Mouse (Mus musculus) heart, postnatal 0 days (tissue): ENCODE results near the gene Neurog2. TPM values are rescaled to one million over a fixed set of nuclear protein-coding genes. Genes with fewer than 3 reads are reported as not detected.

Experiments used
- ATAC-seq: fragments of 200-750 bp; cut with Nextera tagmentation; 2 replicates; pipeline ENCODE4 v1.8.0; 2017; ENCODE audit warnings: low read depth, moderate number of reproducible peaks, moderate library complexity; ENCODE audit not compliant: insufficient read depth
- DNase-seq: peaks from one replicate; pipeline ENCODE4 v3.0.0-alpha.2; 2016; ENCODE audit warnings: low spot score
- H3K27ac ChIP-seq: fragments of 300-500 bp; sonication (generic); 2 replicates; pipeline ENCODE4 v1.5.1; 2014; ENCODE audit warnings: low read depth, mild to moderate bottlenecking
- H3K27me3 ChIP-seq: fragments of 300-500 bp; sonication (generic); 2 replicates; pipeline ENCODE4 v1.6.1; 2014; ENCODE audit warnings: low read length, mixed read lengths; ENCODE audit not compliant: control insufficient read depth, insufficient read depth
- H3K36me3 ChIP-seq: fragments of 300-500 bp; sonication (generic); replicated peaks from 2 replicates; pipeline ENCODE4 v1.6.1; 2014; ENCODE audit warnings: low read length, mixed read lengths; ENCODE audit not compliant: control insufficient read depth, insufficient read depth
- H3K4me1 ChIP-seq: fragments of 300-500 bp; sonication (generic); 2 replicates; pipeline ENCODE4 v1.6.1; 2014; ENCODE audit warnings: antibody characterized with exemption; ENCODE audit not compliant: control insufficient read depth, insufficient read depth
- H3K4me2 ChIP-seq: fragments of 300-500 bp; sonication (generic); 2 replicates; pipeline ENCODE4 v1.6.1; 2014; ENCODE audit warnings: low read depth, mild to moderate bottlenecking, low read length, moderate library complexity
- H3K4me3 ChIP-seq: fragments of 300-500 bp; sonication (generic); 2 replicates; pipeline ENCODE4 v1.5.1; 2014; ENCODE audit warnings: low read depth, low read length
- H3K9ac ChIP-seq: fragments of 300-500 bp; sonication (generic); replicated peaks from 2 replicates; pipeline ENCODE4 v1.6.1; 2014; ENCODE audit warnings: low read depth, low read length, mixed read lengths
- H3K9me3 ChIP-seq: fragments of 300-500 bp; sonication (generic); replicated peaks from 2 replicates; pipeline ENCODE4 v1.6.1; 2016; ENCODE audit warnings: low read length; ENCODE audit not compliant: control insufficient read depth
- CTCF ChIP-seq: IDR thresholded peaks from 2 replicates; pipeline ENCODE4 v1.5.1; 2016; ENCODE audit warnings: antibody characterized with exemption, control low read depth, low read depth
- EP300 ChIP-seq: IDR thresholded peaks from 2 replicates; pipeline ENCODE4 v1.6.1; 2016; ENCODE audit warnings: antibody characterized with exemption, low read depth
- WGBS: fragments of 180-500 bp; shearing (Covaris S2); extraction: QIAGEN DNeasy Blood & Tissue Kit; methylation state at CpG from one replicate; pipeline ENCODE4 v1.1.7; 2014; 5-methylcytosine and 5-hydroxymethylcytosine counted together
- polyA plus RNA-seq: library from polyadenylated mRNA; unstranded; fragments of >200 nt; fragmentation: Nextera tagmentation; extraction: Ambion mirVana; gene quantifications from 2 replicates; pipeline ENCODE4 v1.2.1, GENCODE M21; 2015
- total RNA-seq: library from RNA; depleted of rRNA; stranded (reverse); fragments of >200 nt; gene quantifications from 2 replicates; pipeline ENCODE4 v1.2.3, GENCODE M21; 2014; ENCODE audit warnings: low replicate concordance; rRNA removed

Gene Neurog2
- total and polyA plus RNA-seq, 2 experiments from 2014 or later, result not detected

DNA sequence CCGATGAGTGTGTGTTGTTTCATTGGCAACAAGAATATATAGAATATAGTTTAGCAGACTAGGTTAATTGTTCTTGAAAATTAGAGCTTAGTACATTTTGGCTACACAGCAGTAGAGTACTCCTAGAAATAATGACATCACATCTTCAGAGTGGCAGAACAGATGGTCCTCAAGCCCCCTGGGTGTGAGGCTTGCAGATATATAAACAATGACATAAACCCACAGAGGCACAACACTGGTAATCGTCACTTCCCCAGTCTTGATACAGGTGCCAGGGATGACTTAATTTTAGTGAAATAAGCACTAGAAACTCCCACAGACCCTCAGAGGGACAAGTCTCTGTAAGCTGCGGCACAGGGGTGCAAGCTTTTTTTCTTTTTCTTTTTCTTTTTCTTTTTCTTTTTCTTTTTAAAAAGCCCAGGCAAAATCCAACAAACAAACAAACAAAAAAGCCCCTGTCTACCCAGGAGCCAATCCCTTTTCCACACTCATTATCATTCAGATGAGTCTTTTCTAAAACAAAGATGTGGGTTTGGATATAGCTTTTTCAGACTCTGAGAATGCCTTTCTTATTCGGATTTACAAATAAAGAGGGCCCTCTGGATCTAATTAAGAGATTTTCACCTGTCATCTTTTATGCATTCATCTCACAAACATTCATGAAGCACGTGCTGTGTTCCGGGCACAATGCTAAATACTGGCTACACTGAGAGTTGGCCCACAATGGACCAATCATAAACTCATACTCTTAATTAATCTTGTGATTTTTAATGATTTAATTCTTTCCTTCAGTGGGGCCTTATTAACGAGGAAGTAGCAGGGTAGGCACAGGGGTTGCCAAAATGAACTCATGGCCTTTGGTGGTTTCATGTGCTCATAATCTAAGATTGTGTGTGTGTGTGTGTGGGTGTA lies 19.1 kb downstream of the Neurog2 start:
- Histone ChIP-seq H3K4me1 (no peaks in the 10 kb centered on the region), H3K36me3 (no peaks in the 10 kb centered on the region), H3K9ac (no peak overlapping the region), H3K27ac (no peak overlapping the region), H3K4me3 (no peak overlapping the region), H3K4me2 (no peak overlapping the region), H3K9me3 (no peaks in the 10 kb centered on the region), H3K27me3 (peaks cover 5% of the 10 kb centered on the region)
- DNase-seq (no peak), ATAC-seq (no peak)
- no peak for TF ChIP-seq EP300
- TF ChIP-seq CTCF, result no peak
- WGBS, result 55% methylated on average over 7 of the region's 7 CpGs

DNA sequence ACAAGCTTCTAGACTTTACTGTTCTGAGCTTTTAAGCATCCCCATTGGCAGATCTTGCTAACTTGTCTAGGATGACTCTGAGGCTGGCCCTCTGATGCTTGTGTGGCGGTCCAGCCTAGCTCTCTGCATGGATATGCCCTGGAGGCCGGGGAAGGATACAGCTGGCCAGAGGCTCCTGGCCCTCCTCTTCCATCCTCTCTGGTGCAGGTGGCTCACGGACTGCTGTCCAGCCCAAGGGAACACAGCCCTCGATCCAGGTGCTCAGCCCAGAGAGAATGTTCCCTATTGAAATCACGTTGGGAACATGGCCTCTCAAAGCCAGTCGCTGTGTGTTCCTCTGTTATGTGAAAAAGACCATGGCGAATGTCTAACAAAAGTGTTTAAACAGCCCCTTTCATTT lies 27.8 kb downstream of the Neurog2 start:
- no peak overlapping the region for H3K27ac ChIP-seq
- DNase-seq (no peak), ATAC-seq (no peak)
- H3K9ac ChIP-seq, result no peak overlapping the region
- H3K4me2 ChIP-seq, result no peak overlapping the region
- H3K27me3 ChIP-seq, result no peaks in the 10 kb centered on the region
- H3K4me1 ChIP-seq, result no peaks in the 10 kb centered on the region
- WGBS, result 80% methylated on average over 7 of the region's 7 CpGs
- no peak for TF ChIP-seq EP300
- no peak for TF ChIP-seq CTCF
- no peak overlapping the region for H3K4me3 ChIP-seq
- H3K9me3 ChIP-seq, result no peaks in the 10 kb centered on the region
- no peaks in the 10 kb centered on the region for H3K36me3 ChIP-seq

DNA sequence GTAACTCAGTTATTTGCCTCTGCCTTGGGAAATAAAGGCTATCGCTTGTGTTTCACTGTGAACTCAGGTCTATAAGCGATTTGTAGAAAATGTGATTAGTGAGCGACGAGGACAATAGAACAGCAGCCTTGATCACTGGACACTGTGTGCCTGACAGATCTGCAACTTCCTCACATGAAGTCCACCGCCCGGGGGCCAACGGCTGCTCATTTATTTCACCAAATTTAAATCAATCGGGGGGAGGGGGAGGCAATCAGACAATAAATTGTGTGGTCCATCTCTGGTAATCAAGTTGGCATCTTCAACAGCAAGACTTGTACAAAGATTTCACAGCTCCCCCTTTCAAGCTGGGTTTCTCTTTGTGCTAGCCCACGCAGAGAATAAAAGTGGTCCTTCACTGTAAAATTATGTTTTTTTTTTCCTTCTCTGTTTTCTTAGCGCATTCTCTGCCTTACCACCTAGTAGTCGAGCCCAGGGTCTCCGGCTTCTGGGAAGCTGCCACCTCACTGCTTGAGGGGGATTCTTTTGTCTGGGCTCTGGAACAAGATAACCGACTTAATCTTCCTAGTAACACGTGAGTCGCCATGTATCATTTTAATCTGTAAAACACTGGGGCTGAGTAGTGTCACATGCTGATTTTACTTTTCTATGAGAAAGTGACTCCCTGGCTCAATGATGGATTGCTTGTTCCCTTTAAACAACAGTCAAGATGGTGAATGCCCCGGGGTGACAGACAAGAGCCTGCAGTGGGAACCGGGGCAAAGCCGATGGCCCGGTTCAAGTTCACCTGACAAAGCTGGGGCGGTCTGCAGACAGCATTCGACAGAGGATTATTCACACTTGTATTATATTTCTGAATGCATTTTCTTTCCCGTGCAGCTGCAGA lies 29.0 kb downstream of the Neurog2 start:
- Histone ChIP-seq H3K9ac (no peak overlapping the region), H3K36me3 (no peaks in the 10 kb centered on the region), H3K9me3 (no peaks in the 10 kb centered on the region), H3K4me3 (no peak overlapping the region), H3K4me2 (no peak overlapping the region), H3K4me1 (no peaks in the 10 kb centered on the region), H3K27me3 (no peaks in the 10 kb centered on the region), H3K27ac (no peak overlapping the region)
- WGBS, result 73% methylated on average over 22 of the region's 22 CpGs
- TF ChIP-seq CTCF, result no peak
- TF ChIP-seq EP300, result no peak
- ATAC-seq (no peak), DNase-seq (no peak)

DNA sequence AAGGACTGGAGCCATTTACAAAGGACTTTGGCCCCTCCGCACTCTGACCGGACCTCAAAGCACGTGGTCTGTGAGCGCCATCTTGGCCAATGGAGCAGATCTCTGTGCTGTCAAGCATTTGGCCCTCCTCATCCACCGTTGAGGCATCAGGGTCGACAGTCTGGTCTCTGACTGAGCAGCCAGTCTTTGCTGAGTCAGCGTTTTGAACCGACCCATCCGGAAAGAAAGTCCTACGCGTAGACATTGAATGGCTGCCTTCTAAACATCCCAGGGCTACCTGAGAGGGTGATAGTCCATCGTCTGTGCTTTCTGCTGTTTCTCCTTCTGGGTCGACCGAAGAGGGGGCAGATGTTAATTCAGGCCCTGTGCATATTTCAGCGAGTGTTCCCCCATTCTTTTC lies 46.8 kb downstream of the Neurog2 start:
- no peak for TF ChIP-seq CTCF
- no peak for TF ChIP-seq EP300
- H3K36me3 ChIP-seq, result no peaks in the 10 kb centered on the region
- H3K9ac ChIP-seq, result no peak overlapping the region
- no peak overlapping the region for H3K27ac ChIP-seq
- 84% methylated on average over 15 of the region's 15 CpGs for WGBS
- H3K4me2 ChIP-seq, result no peak overlapping the region
- H3K27me3 ChIP-seq, result no peaks in the 10 kb centered on the region
- H3K4me3 ChIP-seq, result no peak overlapping the region
- DNase-seq (no peak), ATAC-seq (no peak)
- no peaks in the 10 kb centered on the region for H3K4me1 ChIP-seq
- no peaks in the 10 kb centered on the region for H3K9me3 ChIP-seq

Other genes with a start within 250 kb of the Neurog2 start
- 138 and 177 TPM in 2 replicates for gene Ank2, start 133.8 kb upstream of the Neurog2 start, total RNA-seq
- gene Ank2, start 133.8 kb upstream of the Neurog2 start, polyA plus RNA-seq, result 38.8 and 45.1 TPM in 2 replicates
- gene Larp7, start 79.8 kb upstream of the Neurog2 start, total RNA-seq, result 8.2 and 16.5 TPM in 2 replicates
- 36.5 and 41.5 TPM in 2 replicates for gene Larp7, start 79.8 kb upstream of the Neurog2 start, polyA plus RNA-seq
- gene Zgrf1, start 79.6 kb upstream of the Neurog2 start, total RNA-seq, result 5.9 and 6.4 TPM in 2 replicates
- 1.9 and 2.3 TPM in 2 replicates for gene Zgrf1, start 79.6 kb upstream of the Neurog2 start, polyA plus RNA-seq
- 0.27 and 1.2 TPM in 2 replicates for gene Alpk1, start 147.4 kb downstream of the Neurog2 start, total RNA-seq
- 0.55 and 1.0 TPM in 2 replicates for gene Alpk1, start 147.4 kb downstream of the Neurog2 start, polyA plus RNA-seq
- 1.4 and 2.4 TPM in 2 replicates for gene Tifa, start 156.7 kb downstream of the Neurog2 start, total RNA-seq
- gene Tifa, start 156.7 kb downstream of the Neurog2 start, polyA plus RNA-seq, result 2.6 and 2.9 TPM in 2 replicates
- 18.2 and 94.3 TPM in 2 replicates for gene Ap1ar, start 204.4 kb downstream of the Neurog2 start, total RNA-seq
- 16.4 and 18.0 TPM in 2 replicates for gene Ap1ar, start 204.4 kb downstream of the Neurog2 start, polyA plus RNA-seq